Mouse (Mus musculus) fat pad, adult 2 months (tissue): Measurements from ENCODE around the gene Gm12258.
"Not testable (repeated sequence)": the region's sequence is repeated elsewhere in the genome, so short reads cannot be mapped to it uniquely, and the experiment has no call there.

ENCODE experiments used
- DNase-seq: peaks from one replicate; pipeline ENCODE4 v3.0.0-alpha.2; 2011; ENCODE audit warnings: low read depth, low spot score; ENCODE audit errors: extremely low read depth

Gm12258 gene

DNA sequence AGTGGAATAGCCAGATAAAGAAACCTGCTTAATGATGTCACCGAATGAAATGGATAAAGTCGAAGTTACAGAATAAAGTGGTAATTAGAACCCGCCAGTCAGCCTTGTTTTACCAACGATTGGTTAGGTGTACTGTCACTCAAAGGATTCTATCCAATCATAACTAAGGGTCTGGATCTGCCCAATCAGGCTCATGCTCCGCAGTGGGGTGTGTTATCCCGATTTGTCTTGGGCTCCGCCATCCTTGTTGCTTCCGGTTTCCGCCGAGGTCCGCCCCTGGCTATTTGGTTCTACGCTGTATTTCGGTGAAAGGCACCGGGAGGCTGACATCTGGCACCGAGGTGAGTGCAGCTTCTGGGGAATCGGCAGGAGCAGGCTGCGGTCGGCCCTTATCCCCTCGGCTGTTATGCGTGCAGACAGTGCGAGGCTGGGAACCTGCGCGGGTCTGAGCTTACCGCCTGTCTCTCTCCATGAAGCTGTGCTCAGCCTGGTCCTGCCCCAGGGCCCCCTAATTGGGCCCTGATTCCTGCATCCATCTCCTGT, at the start of gene Gm12258:
Gene Gm12258 (plus strand): TSS at position 240 of the 543 bp plus-strand sequence.
- peak; percentile 83 for DNase-seq

DNA sequence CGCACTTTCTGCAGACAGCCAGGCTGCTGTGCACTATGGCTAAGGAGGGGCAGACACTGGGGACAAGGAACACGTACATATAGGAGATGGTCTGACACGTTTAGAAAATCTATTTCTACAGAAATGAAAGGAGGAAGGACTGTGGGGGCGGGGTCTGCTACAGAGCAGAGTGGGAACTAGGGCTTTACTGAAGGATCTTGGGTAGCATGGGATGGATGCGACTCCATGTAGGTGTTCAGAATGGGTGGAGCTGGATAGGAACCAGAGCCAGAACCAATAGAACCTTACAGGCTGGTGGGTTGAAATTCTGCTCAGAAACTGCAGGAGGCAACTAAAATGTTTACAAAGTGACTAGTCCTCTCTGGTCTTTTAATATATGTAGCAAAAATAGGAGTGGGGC, 47.2 kb upstream of the Gm12258 start:
- no peak for DNase-seq

DNA sequence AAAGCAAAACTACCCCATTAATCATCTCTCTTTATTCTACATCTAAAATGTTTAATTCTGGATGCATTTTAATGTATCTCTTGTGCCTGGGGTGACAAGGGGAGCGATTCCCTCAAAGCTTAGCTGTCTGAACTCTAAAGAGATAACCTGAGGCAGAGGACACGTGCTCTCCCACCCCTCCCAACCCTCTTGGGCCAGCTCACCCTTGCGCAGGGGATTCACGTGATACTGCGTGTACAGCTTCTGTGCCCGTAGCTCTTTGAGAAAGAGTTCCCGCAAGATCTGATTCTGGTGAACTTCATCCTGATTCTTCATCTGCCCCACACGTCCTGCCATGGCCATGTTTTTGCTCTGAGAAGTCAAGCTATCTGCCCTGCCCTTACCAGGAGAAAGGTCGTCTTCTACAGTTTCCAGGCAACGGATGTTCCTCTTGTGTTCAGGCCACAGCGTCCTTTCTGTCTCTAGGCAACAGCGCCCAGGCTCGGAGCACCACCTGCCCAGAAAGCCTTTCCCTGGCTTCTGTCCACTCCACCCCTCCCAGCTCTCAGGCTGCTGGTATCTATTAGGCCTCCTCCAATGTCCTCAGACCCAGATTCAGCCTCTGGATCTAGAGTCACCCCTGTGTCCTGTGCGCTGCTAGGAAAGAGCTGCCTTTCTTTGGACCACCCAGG, 45.3 kb upstream of the Gm12258 start, which contains the start of gene Fam183b:
Gene Fam183b (minus strand): TSS at position 403 of the 671 bp plus-strand sequence.
- no peak for DNase-seq

DNA sequence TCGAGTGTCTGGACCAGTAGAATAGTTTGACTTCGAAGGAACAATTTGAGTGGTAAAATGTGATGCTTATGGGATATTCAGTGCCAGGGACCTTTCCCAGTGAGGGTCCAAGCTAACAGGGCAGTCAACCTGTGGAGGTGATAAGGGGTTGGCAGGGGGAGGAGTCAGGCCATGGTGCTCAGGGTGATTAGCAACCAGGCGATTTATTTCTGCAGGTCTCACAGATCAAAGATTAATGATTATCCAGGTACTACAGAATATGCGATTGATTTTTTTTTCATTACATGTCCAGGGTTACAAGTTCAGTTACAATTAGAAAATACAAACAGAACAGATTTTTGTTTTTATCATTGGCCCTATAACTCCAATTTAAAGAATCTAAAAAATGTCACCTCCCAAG, 43.1 kb upstream of the Gm12258 start:
- no peak for DNase-seq

DNA sequence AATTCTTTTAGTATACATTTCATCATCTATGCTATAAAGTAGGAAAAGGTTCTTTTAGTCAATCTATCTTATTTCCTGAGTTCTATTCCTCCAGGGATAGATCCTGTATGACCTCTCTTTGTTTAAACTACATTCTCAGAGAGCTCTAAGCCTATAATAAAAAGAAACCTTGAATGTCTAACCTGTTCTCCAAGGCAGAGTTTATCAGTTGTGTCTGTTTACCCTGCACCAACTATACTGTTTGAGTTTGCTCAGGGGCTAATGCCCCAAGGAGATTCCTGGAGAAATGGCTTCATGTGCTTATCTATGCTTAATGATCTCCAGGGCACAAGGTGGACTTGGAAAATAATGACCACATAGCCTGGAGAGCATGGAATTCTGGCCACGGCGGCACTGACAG, 42.6 kb upstream of the Gm12258 start:
- DNase-seq = no peak

DNA sequence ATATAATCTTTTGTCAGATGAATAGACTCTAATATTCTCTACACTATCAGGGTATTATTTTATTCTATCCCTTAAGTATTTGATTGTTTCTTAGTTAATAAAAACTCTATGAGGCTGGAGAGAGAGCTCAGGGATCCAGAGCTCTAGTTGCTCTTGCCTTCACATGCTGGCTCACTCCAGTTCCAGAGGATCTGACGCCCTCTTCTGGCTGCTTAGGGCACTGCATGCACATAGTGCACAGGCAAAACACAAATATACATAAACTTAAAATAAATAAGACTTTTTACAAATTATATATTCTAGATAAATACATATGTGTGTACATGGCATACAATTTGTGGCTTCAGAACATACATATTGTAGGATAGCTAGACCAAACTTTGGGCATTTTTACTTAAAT, 35.0 kb upstream of the Gm12258 start:
- DNase-seq = no peak

DNA sequence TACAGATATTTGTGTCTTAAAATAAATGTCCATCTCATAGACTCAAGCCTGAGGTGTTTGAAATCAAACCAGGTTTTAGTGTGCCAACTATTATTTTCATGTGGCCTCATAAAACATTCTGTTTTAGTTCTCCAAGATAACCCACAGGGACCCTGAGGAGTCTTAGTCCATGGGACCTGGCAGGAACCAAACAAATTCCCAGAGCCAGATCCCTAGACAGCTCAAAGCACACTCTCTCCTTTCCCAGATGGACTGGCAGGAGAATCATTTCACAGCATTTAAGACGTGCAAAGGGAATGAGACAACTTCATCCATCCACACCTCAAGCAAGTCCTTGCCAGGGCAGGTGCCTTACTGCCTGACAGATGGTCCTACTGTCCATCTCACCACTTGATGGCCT, 32.3 kb upstream of the Gm12258 start, which contains the start of gene Olfr313:
Gene Olfr313 (plus strand): TSS at position 301 of the 400 bp plus-strand sequence.
- DNase-seq = not testable (repeated sequence)

DNA sequence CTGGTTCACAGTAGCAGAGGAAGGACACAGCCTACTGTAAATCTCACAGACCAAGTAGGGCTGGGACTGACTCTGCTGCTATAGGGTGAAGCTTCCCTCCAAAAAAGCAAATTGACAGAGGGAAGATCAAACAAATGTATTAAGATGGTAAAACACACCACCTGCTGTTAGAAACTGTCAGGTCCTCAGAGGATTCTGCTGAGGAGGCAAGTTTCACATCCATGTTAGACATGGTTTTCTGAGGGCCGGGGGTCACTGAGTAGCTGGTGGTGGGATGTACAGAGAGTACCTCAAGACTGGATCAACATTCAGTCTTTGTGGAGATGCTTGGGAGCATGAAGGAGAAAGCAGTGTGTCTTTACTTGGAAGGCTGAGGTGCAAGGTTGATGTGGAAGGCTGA, 31.3 kb upstream of the Gm12258 start:
- no peak for DNase-seq

DNA sequence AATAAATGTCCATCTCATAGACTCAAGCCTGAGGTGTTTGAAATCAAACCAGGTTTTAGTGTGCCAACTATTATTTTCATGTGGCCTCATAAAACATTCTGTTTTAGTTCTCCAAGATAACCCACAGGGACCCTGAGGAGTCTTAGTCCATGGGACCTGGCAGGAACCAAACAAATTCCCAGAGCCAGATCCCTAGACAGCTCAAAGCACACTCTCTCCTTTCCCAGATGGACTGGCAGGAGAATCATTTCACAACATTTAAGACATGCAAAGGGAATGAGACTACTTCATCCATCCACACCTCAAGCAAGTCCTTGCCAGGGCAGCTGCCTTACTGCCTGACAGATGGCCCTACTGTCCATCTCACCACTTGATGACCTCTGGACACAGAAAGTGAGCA, 18.0 kb upstream of the Gm12258 start, which contains the start of gene Olfr312:
Gene Olfr312 (plus strand): TSS at position 301 of the 400 bp plus-strand sequence.
- DNase-seq = not testable (repeated sequence)

DNA sequence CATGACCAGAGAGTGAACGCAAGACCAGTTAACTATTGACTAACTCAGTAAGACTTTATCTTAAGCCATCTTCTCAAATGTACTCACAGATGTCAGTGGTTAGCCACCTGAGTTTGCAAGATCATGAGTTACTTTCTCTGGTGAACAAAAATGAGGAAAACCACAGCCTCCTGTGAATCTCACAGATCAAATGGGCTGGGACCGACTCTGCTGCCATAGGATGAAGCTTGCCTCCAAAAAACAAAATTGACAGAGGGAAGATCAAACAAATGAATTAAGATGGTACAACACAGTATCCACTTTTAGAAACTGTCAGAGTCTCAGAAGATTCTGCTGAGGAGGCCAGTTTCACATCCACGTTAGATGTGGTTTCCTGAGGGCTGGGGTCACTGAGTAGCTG, 17.2 kb upstream of the Gm12258 start:
- no peak for DNase-seq

DNA sequence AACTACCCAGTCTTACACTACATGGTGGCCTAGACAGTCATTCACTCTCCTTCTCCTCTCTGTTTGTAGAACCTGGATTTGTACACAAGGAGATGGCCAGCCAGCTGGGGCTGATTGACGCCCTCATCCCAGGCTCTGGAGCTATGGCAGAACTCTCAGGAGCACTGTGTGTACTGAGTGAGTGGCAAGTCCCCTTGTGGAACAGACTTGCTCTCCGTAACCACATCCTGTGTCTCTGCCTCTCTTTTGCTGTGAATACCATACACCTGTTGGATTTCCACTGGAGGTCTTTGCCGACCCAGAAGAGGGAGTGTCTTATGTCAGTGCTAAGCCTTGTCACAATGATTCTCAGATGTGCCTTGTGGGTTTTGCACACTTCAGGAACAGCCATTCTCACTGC, 14.4 kb upstream of the Gm12258 start:
- DNase-seq = not testable (repeated sequence)

DNA sequence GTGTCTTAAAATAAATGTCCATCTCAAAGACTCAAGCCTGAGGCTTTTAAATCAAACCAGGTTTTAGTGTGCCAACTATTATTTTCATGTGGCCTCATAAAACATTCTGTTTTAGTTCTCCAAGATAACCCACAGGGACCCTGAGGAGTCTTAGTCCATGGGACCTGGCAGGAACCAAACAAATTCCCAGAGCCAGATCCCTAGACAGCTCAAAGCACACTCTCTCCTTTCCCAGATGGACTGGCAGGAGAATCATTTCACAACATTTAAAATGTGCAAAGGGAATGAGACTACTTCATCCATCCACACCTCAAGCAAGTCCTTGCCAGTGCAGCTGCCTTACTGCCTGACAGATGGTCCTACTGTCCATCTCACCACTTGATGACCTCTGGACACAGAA, 8.0 kb upstream of the Gm12258 start, which contains the start of gene Olfr311:
Gene Olfr311 (plus strand): TSS at position 301 of the 400 bp plus-strand sequence.
- not testable (repeated sequence) for DNase-seq

DNA sequence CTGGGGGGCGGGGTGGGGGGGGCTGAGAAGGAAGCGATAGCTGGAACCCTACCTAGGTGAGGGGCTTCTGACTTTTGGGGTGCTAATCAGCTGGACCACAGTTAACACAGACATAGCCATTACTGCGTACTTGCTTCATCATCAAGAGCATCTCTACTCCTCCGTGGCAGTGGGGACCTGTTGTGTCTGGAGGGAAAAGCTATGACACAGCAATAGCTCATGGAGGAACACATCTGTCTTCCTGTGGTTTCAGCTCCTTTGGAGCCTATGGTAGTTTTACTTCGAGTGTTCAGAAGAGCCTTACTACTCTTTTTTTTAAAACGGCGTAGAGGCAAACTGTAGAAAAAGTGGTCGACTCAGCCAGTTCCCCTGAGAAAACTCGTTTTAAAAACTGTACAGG, 678 bp downstream of the Gm12258 start:
- no peak for DNase-seq

DNA sequence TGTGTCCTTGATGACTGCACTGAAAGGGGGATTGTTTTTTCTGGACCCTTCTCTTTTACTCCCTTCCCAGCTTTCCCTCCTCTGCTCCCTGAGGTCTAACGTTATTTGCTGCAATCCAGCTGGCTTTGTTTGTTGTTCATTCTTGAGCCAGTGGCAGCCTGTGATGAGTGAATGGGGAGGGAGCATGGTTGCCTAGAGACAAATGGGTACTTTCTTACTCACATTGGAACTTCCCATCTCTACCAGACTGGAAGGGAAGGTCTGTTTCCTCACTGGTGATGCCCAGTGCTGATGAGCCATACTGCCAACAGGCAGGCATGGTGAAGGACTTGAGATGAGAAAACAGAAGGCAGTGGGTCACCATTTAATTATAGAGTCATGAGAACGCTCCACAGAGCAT, 2.8 kb downstream of the Gm12258 start:
- no peak for DNase-seq

DNA sequence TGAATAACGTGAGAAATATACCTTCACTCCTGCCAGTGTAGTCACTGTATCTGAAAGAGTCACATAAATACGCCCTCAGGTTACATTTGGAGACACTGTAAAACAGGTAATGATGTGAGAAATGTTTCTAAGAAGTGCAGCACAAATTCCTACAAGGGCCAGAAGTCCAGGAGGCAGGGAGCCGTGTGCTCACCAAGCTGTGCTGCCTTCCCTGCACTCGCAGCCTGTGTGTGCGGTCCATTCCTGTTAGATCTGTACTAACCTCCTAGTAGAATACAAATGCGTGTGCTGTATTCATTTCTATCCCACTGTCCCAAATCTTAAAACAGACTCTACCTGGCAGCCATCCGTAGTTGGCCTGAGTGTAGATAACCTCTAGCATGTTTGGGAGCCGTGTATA, 13.8 kb downstream of the Gm12258 start:
- no peak for DNase-seq

DNA sequence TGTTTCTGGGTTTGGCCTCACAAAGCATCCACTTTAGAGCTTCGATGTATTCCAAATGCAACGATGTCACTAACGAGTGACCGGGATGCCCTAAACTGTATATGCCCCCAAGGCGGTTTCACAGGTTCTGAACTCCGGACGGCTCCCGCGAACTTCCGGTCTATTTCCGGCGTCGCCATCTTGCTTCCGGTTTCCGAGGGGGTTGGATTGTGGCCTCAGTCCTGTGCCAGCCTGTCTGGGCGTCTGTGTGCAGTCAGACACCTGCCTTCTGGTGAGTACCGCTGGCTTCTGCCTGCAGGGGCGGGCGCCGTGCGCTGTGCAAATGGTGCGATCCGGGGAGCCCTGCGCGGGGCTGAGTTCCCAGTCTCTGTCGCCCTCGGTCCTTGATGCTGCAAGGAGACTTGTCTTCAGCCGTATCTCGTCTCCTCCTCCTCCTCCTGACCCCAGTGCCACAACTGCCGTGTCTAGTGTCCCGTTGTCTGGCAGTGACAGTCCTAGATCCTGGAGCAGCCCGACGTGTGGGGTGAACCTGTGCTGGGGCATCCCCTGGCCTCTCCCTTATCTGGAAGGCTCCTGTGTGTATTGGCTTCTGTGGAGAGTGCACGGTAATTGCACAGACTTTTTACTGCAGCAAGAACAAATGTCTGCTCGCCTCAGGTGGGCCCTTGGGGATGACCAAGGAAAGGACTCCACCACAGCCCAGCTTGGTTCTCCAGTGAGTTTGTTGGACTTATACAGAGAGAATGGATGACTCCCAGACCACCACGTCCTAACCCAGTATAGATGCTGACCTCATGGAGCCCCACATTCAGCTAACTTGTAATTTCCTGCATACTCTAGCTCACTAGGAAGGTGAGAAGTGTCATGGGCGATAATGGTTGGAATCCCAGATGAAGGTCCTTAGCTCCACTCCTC, 20.3 kb downstream of the Gm12258 start, which contains the start of gene 2810021J22Rik:
Gene 2810021J22Rik (plus strand): TSS at position 178 of the 915 bp plus-strand sequence.
- DNase-seq = no peak

DNA sequence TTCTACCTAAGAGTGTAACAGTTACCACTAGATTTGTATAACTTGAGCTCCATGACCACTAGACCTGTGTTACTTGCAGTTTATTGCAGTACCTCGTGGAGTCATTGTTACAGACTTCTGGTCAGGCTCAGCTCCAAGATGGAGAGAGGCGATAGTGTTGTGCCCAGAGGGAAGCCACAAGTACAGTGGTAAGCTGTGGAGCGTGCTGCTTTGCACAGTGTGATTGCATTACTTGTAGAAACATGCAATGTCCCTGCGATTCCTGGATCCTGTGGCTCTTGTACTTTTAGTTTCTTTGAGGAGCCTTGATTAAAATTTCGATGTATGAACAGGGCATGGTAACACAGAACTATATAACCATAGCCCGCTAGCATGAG, 21.0 kb downstream of the Gm12258 start:
- DNase-seq = peak; percentile 63

DNA sequence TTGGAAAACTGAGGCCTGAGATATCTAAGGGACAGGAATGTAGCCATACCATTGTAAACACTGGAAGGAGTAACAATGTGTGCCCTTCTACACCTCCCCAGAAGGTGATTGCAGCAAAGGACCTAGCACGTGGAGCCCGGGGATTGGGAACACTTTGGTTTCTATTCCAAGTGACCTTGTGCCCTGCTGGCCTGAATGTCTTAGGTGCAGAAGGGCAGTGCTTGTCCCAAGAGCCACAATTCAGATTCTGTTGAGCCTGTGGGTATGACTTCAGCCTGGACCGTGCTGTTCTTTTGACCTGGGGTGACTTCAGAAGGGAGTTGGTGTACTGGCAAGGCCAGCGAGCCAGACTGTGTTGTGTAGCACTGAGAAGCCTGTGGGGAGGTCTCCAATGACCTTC, 24.0 kb downstream of the Gm12258 start:
- no peak for DNase-seq

DNA sequence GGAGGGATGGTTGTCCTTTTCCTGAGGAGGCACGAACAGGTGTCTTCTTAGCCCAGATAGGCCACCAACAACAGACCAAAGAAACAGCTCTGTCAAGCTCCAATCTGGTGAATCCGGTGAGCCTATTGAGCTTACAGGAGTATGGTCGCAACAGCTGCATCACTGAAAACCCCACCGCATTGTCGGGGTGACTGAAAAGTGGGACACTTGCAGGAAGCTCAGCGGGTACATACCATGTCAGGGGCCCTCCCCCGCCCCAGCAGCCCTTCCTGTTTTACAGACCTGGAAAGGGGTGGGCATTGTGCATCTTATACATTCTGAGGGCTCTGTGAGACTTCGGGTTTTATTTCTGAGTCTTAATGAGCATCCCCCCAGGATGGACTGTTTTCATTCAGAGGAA, 36.8 kb downstream of the Gm12258 start:
- no peak for DNase-seq

DNA sequence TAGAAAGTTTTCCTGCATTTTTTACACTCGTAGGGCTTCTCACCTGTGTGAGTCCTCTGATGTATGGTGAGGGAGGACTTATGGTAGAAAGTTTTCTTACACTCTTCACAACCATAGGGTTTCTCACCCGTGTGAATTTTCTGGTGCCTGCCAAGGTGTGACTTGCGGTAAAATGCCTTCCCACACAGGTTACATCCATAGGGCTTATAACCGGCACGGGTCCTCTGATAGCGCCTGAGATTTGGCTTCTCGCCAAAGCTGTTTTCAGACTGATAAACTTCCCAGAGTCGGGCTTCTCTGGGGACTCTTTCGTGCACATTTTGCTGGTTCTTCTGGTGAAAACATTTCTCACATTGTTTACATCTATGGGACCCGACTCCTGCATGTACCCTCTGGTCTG, 43.6 kb downstream of the Gm12258 start:
- no peak for DNase-seq

DNA sequence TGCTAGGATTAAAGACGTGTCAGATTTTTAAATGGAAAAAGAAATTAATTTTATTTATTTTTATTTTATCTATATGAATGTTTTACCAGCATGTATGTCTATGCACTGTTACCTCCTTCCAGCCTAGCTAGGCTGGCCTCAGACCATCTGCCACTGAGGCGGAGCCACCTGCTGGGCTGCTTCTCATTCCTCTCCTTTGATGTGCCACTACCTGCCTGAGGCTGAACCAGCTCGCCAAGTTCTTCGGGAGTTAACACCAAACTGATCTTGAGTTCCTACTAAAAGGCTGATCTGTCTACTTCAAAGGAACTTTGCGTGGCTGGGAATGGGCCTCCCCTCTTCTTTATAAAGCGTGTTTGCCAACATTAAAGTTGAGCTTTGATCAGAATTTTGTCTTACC, 47.5 kb downstream of the Gm12258 start:
- no peak for DNase-seq

DNA sequence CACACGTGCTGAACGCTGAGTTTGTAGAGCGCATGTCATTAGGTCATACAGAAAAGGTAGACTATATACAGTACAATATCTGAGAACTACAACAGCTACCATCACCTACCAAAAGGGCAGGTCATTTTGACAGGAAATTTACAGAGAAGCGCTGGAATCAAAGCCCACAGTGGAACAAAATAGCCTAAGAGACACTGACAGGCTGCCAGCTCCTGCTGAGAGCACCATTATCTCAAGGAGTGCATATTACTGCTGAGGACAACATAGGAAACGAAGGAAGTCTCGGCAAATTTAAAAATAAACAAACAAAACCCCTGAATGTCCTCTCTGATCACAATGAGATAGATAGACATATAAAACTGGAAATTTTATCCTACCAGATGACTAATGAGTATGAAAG, 50.5 kb downstream of the Gm12258 start:
- DNase-seq = no peak
